Comparison of ENCODE assay signal across 17 mouse cellular contexts in genomic region chr1:84325309-84325708, GRCm38 (mm10). TPM values are rescaled to one million over a fixed set of nuclear protein-coding genes. Genes with fewer than 3 reads are reported as not detected.
DNase-seq lines count a peak whose midpoint lies in the region; ATAC-seq and TF ChIP-seq lines count a peak whose summit lies in the region.
"Had no signal": no experiment of that assay in that cellular context is flagged by ENCODE, and none has a peak within 500 bp of the region (broad histone marks: within the 10 kb centered on the region; RNA-seq: fewer than 3 reads in every experiment).

No protein-coding gene starts in this region.

- TF ChIP-seq CTCF in hindbrain, postnatal 0 days (IDR thresholded peaks at IDR 0.05; ENCODE audit: low read depth): no peak
- TF ChIP-seq CTCF in lung, adult 2 months (IDR thresholded peaks at IDR 0.05; ENCODE audit: insufficient read depth, low read length): no peak
- TF ChIP-seq CTCF in brain, embryonic 14.5 days (IDR thresholded peaks at IDR 0.05; ENCODE audit: borderline replicate concordance, extremely low read depth, insufficient read depth, insufficient read length): no peak

- H3K9ac ChIP-seq in embryonic facial prominence, embryonic 14.5 days (ENCODE audit: low read depth, low read length): no peak overlapping the region
- no peak overlapping the region for H3K9ac ChIP-seq in hindbrain, postnatal 0 days (replicated peaks; ENCODE audit: low read length)
- H3K9ac ChIP-seq in hindbrain, embryonic 16.5 days (ENCODE audit: low read depth, low read length): no peak overlapping the region
- H3K9ac ChIP-seq: forebrain, embryonic 15.5 days; heart, embryonic 12.5 days; liver, embryonic 12.5 days had no signal

- H3K27me3 ChIP-seq in embryonic facial prominence, embryonic 14.5 days (replicated peaks; ENCODE audit: control insufficient read depth, insufficient read depth, low read length): no peaks in the 10 kb centered on the region
- no peaks in the 10 kb centered on the region for H3K27me3 ChIP-seq in embryonic facial prominence, embryonic 10.5 days (replicated peaks; ENCODE audit: low read depth, poor library complexity, severe bottlenecking)
- H3K27me3 ChIP-seq in hindbrain, postnatal 0 days (ENCODE audit: insufficient read depth, low read length): no peaks in the 10 kb centered on the region
- H3K27me3 ChIP-seq in hindbrain, embryonic 16.5 days (replicated peaks; ENCODE audit: control insufficient read depth, insufficient read depth, low read length): no peaks in the 10 kb centered on the region
- H3K27me3 ChIP-seq: forebrain, embryonic 15.5 days; heart, embryonic 12.5 days; liver, embryonic 12.5 days had no signal

- no peak overlapping the region for H3K27ac ChIP-seq in embryonic facial prominence, embryonic 14.5 days (replicated peaks; ENCODE audit: low read depth, low read length)
- H3K27ac ChIP-seq in embryonic facial prominence, embryonic 10.5 days (replicated peaks): no peak overlapping the region
- no peak overlapping the region for H3K27ac ChIP-seq in hindbrain, postnatal 0 days
- H3K27ac ChIP-seq in hindbrain, embryonic 16.5 days (ENCODE audit: low read depth, low read length): no peak overlapping the region
- H3K27ac ChIP-seq: forebrain, embryonic 15.5 days; liver, embryonic 12.5 days had no signal

- WGBS in embryonic facial prominence, embryonic 14.5 days: 25% methylated on average over 3 of the region's 3 CpGs
- 58% methylated on average over 3 of the region's 3 CpGs for WGBS in embryonic facial prominence, embryonic 10.5 days
- WGBS in hindbrain, postnatal 0 days: 29% methylated on average over 3 of the region's 3 CpGs
- WGBS in hindbrain, embryonic 16.5 days: 31% methylated on average over 3 of the region's 3 CpGs
- WGBS in lung, adult 2 months: 39% methylated on average over 3 of the region's 3 CpGs

- 0 out of 2 replicates have a peak, but pooled peaks cover 3% of the 10 kb centered on the region for H3K4me1 ChIP-seq in embryonic facial prominence, embryonic 14.5 days (ENCODE audit: control insufficient read depth, insufficient read depth, low read length)
- H3K4me1 ChIP-seq in embryonic facial prominence, embryonic 10.5 days: peaks cover 10% of the 10 kb centered on the region; the same call in 1 of the 2 replicates
- H3K4me1 ChIP-seq in hindbrain, postnatal 0 days (ENCODE audit: insufficient read depth, low read length): no peaks in the 10 kb centered on the region
- H3K4me1 ChIP-seq in hindbrain, embryonic 16.5 days (ENCODE audit: control insufficient read depth, insufficient read depth, low read depth, low read length): no peaks in the 10 kb centered on the region
- H3K4me1 ChIP-seq in lung, adult 2 months (ENCODE audit: control insufficient read depth, insufficient read depth, low read length): no peaks in the 10 kb centered on the region
- H3K4me1 ChIP-seq: forebrain, embryonic 15.5 days; heart, embryonic 12.5 days; liver, embryonic 12.5 days had no signal

- H3K4me2 ChIP-seq in embryonic facial prominence, embryonic 14.5 days (ENCODE audit: low read depth, low read length): no peak overlapping the region
- no peak overlapping the region for H3K4me2 ChIP-seq in hindbrain, postnatal 0 days (ENCODE audit: low read depth, low read length)
- H3K4me2 ChIP-seq in hindbrain, embryonic 16.5 days (ENCODE audit: low read length): no peak overlapping the region
- H3K4me2 ChIP-seq: forebrain, embryonic 15.5 days; heart, embryonic 12.5 days; liver, embryonic 12.5 days had no signal

- peak; percentile 50 for DNase-seq in embryonic facial prominence, embryonic 14.5 days (ENCODE audit: low spot score)
- DNase-seq in embryonic facial prominence, embryonic 10.5 days (ENCODE audit: low spot score): no peak
- peak; percentile 47 for DNase-seq in hindbrain, postnatal 0 days (ENCODE audit: low spot score)
- peak; percentile 18 for DNase-seq in lung, postnatal 14 days
- no peak for DNase-seq in lung, adult 2 months
- DNase-seq in brain, embryonic 14.5 days (ENCODE audit: low read depth): peak; percentile 52
- DNase-seq in layer of hippocampus, adult 18-20 months (ENCODE audit: low spot score in 2 of 2): no peak
- DNase-seq: B cell, adult 2 months; cerebellum, adult 2 months; kidney, adult 2 months; layer of hippocampus, adult 9-11 months had no signal

- H3K9me3 ChIP-seq in embryonic facial prominence, embryonic 14.5 days (ENCODE audit: control insufficient read depth, low read length): no peaks in the 10 kb centered on the region
- H3K9me3 ChIP-seq in embryonic facial prominence, embryonic 10.5 days: no peaks in the 10 kb centered on the region
- H3K9me3 ChIP-seq in hindbrain, postnatal 0 days (ENCODE audit: low read length): no peaks in the 10 kb centered on the region
- H3K9me3 ChIP-seq in hindbrain, embryonic 16.5 days (ENCODE audit: control insufficient read depth, low read length): no peaks in the 10 kb centered on the region
- H3K9me3 ChIP-seq: forebrain, embryonic 15.5 days; heart, embryonic 12.5 days; liver, embryonic 12.5 days had no signal

- H3K4me3 ChIP-seq in embryonic facial prominence, embryonic 14.5 days (ENCODE audit: low read depth, low read length): no peak overlapping the region
- no peak overlapping the region for H3K4me3 ChIP-seq in embryonic facial prominence, embryonic 10.5 days
- H3K4me3 ChIP-seq in hindbrain, postnatal 0 days (ENCODE audit: low read length): no peak overlapping the region
- no peak overlapping the region for H3K4me3 ChIP-seq in hindbrain, embryonic 16.5 days (ENCODE audit: low read length)
- H3K4me3 ChIP-seq in lung, adult 2 months (replicated peaks; ENCODE audit: extremely low read depth, low read depth, low read length): no peak overlapping the region
- H3K4me3 ChIP-seq: forebrain, embryonic 15.5 days; heart, embryonic 12.5 days; liver, embryonic 12.5 days had no signal

- no peak for ATAC-seq in embryonic facial prominence, embryonic 14.5 days (ENCODE audit: low read depth)
- no peak for ATAC-seq in hindbrain, postnatal 0 days
- ATAC-seq in hindbrain, embryonic 16.5 days: no peak
- ATAC-seq: forebrain, embryonic 15.5 days; liver, embryonic 12.5 days; lung, postnatal 0 days; Patski had no signal

- TF ChIP-seq POLR2A in lung, adult 2 months (IDR thresholded peaks at IDR 0.05; ENCODE audit: borderline replicate concordance, extremely low read depth, low read depth, low read length): no peak
- no peak for TF ChIP-seq POLR2A in brain, embryonic 14.5 days (IDR thresholded peaks at IDR 0.05; ENCODE audit: borderline replicate concordance, extremely low read depth, insufficient read depth, insufficient read length, poor library complexity, severe bottlenecking)

- no peaks in the 10 kb centered on the region for H3K36me3 ChIP-seq in embryonic facial prominence, embryonic 14.5 days (ENCODE audit: control insufficient read depth, insufficient read depth, low read length)
- no peaks in the 10 kb centered on the region for H3K36me3 ChIP-seq in embryonic facial prominence, embryonic 10.5 days (replicated peaks)
- no peaks in the 10 kb centered on the region for H3K36me3 ChIP-seq in hindbrain, postnatal 0 days (ENCODE audit: insufficient read depth, low read length)
- H3K36me3 ChIP-seq in hindbrain, embryonic 16.5 days (ENCODE audit: control insufficient read depth, insufficient read depth, low read length): no peaks in the 10 kb centered on the region
- H3K36me3 ChIP-seq: forebrain, embryonic 15.5 days; heart, embryonic 12.5 days; liver, embryonic 12.5 days had no signal

RNA-seq across cellular contexts. Expression of gene Pid1, which starts 38.7 kb away (rescaled TPM):
- polyA plus RNA-seq in embryonic facial prominence, embryonic 14.5 days (2014; fragmentation: Nextera tagmentation; extraction: Ambion mirVana): 38.8 and 40.4 TPM in 2 replicates
- 10.9 and 16.5 TPM in 2 replicates for polyA plus RNA-seq in embryonic facial prominence, embryonic 10.5 days (2016; fragmentation: Nextera tagmentation; extraction: Ambion mirVana)
- 71.1 and 74.1 TPM in 2 replicates for total RNA-seq in hindbrain, postnatal 0 days (2014; rRNA removed)
- polyA plus RNA-seq in hindbrain, postnatal 0 days (2015; fragmentation: Nextera tagmentation; extraction: Ambion mirVana): 72.1 and 74.9 TPM in 2 replicates
- 105 and 107 TPM in 2 replicates for polyA plus RNA-seq in hindbrain, embryonic 16.5 days (2015; fragmentation: Nextera tagmentation; extraction: Ambion mirVana)
- 20.6 and 28.9 TPM in 2 replicates for polyA plus RNA-seq in lung, adult 2 months (2012; rRNA removed)
- polyA plus RNA-seq in brain, embryonic 14.5 days (2012; rRNA removed): 24.7 and 49.9 TPM in 2 replicates
- total RNA-seq in layer of hippocampus, adult 18-20 months (2021): 10 to 100 TPM; 33.3 to 35.0 TPM

Comparison
In these comparisons a context has a peak if more than half of its experiments do, and no peak if none do; other contexts are left out.
1. DNase-seq: peak in embryonic facial prominence, embryonic 14.5 days (single experiment), hindbrain, postnatal 0 days (single experiment), lung, postnatal 14 days (single experiment) and brain, embryonic 14.5 days (single experiment); none in embryonic facial prominence, embryonic 10.5 days (single experiment), lung, adult 2 months (single experiment) and layer of hippocampus, adult 18-20 months (0 of 2).